Comparison of ENCODE assay signal across 13 mouse cellular contexts in the genomic region with DNA sequence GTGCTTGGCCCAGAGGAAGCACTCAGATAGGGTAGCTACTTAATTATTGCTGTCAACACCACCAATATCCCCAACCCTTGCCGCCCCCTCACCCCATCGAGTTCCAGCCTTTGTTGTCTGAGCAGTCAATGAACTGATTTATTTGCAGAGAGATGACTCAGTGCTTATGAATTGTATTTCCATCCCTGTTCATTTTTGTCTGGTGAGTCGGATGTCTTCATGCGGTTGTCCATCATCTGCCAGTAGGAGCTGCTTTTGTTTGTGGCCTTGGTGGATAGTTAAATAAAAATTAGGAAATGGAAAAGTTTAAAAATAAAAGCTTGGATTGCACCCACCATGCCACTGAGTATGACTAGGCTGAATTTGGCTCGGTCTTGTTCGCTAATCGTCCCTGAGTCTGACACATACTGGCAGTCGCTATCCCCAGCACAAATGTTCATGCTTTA.
DNase-seq lines count a peak whose midpoint lies in the region; ATAC-seq lines count a peak whose summit lies in the region.
"Had no signal": no experiment of that assay in that cellular context is flagged by ENCODE, and none has a peak within 500 bp of the region (broad histone marks: within the 10 kb centered on the region; RNA-seq: fewer than 3 reads in every experiment).

No protein-coding gene starts in this region.

- no peaks in the 10 kb centered on the region for H3K4me1 ChIP-seq in kidney, embryonic 14.5 days (ENCODE audit: control insufficient read depth, insufficient read depth, low read length)
- H3K4me1 ChIP-seq: embryonic facial prominence, embryonic 12.5 days had no signal

- H3K27ac ChIP-seq in kidney, embryonic 14.5 days (ENCODE audit: low read depth, low read length) = no peak overlapping the region
- H3K27ac ChIP-seq: embryonic facial prominence, embryonic 12.5 days; kidney, postnatal 0 days had no signal

- H3K4me2 ChIP-seq in kidney, embryonic 14.5 days (replicated peaks; ENCODE audit: low read depth, low read length) = no peak overlapping the region
- H3K4me2 ChIP-seq: embryonic facial prominence, embryonic 12.5 days; liver, embryonic 11.5 days had no signal

- DNase-seq in layer of hippocampus, adult 11-12 months (ENCODE audit: low spot score) = peak; percentile 19
- no peak for DNase-seq in layer of hippocampus, postnatal 25 days (ENCODE audit: extremely low spot score in 1 of 2, low spot score in 1 of 2)
- peak; percentile 50 for DNase-seq in adipocyte (ENCODE audit: low spot score)
- peak; percentile 37 for DNase-seq in brain, adult 2 months (ENCODE audit: low read depth, low spot score)
- peak; percentile 31 for DNase-seq in lung, postnatal 25 days (ENCODE audit: low spot score)
- no peak for DNase-seq in thymus, postnatal 4 days
- DNase-seq: cerebellum, postnatal 14 days; gastrocnemius, postnatal 25 days; spleen, adult 18-20 months had no signal

- no peak for ATAC-seq in kidney, embryonic 14.5 days (ENCODE audit: low FRiP score, low TSS enrichment)

- no peaks in the 10 kb centered on the region for H3K9me3 ChIP-seq in kidney, embryonic 14.5 days (ENCODE audit: control insufficient read depth, low read length)
- H3K9me3 ChIP-seq: embryonic facial prominence, embryonic 12.5 days had no signal

- no peak overlapping the region for H3K9ac ChIP-seq in kidney, embryonic 14.5 days (ENCODE audit: low read depth, low read length)
- H3K9ac ChIP-seq: embryonic facial prominence, embryonic 12.5 days had no signal

- H3K4me3 ChIP-seq in kidney, embryonic 14.5 days (ENCODE audit: low read length) = no peak overlapping the region
- H3K4me3 ChIP-seq: embryonic facial prominence, embryonic 12.5 days had no signal

- no peaks in the 10 kb centered on the region for H3K27me3 ChIP-seq in kidney, embryonic 14.5 days (ENCODE audit: control insufficient read depth, insufficient read depth, low read length)
- H3K27me3 ChIP-seq: embryonic facial prominence, embryonic 12.5 days had no signal

- H3K36me3 ChIP-seq in kidney, embryonic 14.5 days (ENCODE audit: control insufficient read depth, insufficient read depth, low read length) = no peaks in the 10 kb centered on the region
- H3K36me3 ChIP-seq: embryonic facial prominence, embryonic 12.5 days had no signal

- 81% methylated on average over 8 of the region's 8 CpGs for WGBS in kidney, embryonic 14.5 days

Comparison
In these comparisons a context has a peak if more than half of its experiments do, and no peak if none do; other contexts are left out.
1. DNase-seq: peak in layer of hippocampus, adult 11-12 months (single experiment), adipocyte (single experiment), brain, adult 2 months (single experiment) and lung, postnatal 25 days (single experiment); none in layer of hippocampus, postnatal 25 days (0 of 2) and thymus, postnatal 4 days (single experiment).